Mouse (Mus musculus) lung, postnatal 0 days (tissue): ENCODE data around the gene Smim15.

Experiments used
- CTCF ChIP-seq: IDR thresholded peaks from 2 replicates; pipeline ENCODE4 v1.5.1; 2016; ENCODE audit warnings: antibody characterized with exemption, mild to moderate bottlenecking
- EP300 ChIP-seq: IDR thresholded peaks from 2 replicates; pipeline ENCODE4 v1.6.1; 2016; ENCODE audit warnings: antibody characterized with exemption, mild to moderate bottlenecking, control low read depth

GRCm38 (mm10) chr13:108025802-108026201, 18.4 kb upstream of the Smim15 start:
- TF ChIP-seq CTCF (no peak), EP300 (no peak)
